Mouse (Mus musculus) urinary bladder, postnatal 14 days (tissue): Measurements from ENCODE around the gene Micu2.
"Not testable (repeated sequence)": the region's sequence is repeated elsewhere in the genome, so short reads cannot be mapped to it uniquely, and the experiment has no call there.

Experiments used
- DNase-seq: peaks from one replicate; pipeline ENCODE4 v3.0.0; 2021; ENCODE audit warnings: low spot score

The Micu2 gene

GRCm38 (mm10) chr14:57961861-57962260, 37.2 kb downstream of the Micu2 start:
- no peak for DNase-seq

- DNase-seq = peak; percentile 9
These were observed 48.0 kb downstream of the Micu2 start for GRCm38 (mm10) chr14:57951089-57951488.

GRCm38 (mm10) chr14:57945834-57946233, 53.2 kb downstream of the Micu2 start:
- DNase-seq = no peak

GRCm38 (mm10) chr14:57937297-57937696, 61.8 kb downstream of the Micu2 start:
- DNase-seq = no peak

GRCm38 (mm10) chr14:57934666-57935065, 64.4 kb downstream of the Micu2 start:
- DNase-seq = no peak

GRCm38 (mm10) chr14:57933608-57934007, 65.5 kb downstream of the Micu2 start:
- no peak for DNase-seq

GRCm38 (mm10) chr14:57932881-57933443, 66.1 kb downstream of the Micu2 start:
- no peak for DNase-seq

GRCm38 (mm10) chr14:57921428-57922131, 77.5 kb downstream of the Micu2 start:
- DNase-seq = peak; percentile 55

GRCm38 (mm10) chr14:57920568-57921310, 78.3 kb downstream of the Micu2 start:
- no peak for DNase-seq

- DNase-seq = no peak
These were observed 79.8 kb downstream of the Micu2 start for GRCm38 (mm10) chr14:57919148-57919875.

GRCm38 (mm10) chr14:57915341-57915740, 83.7 kb downstream of the Micu2 start:
- no peak for DNase-seq

- not testable (repeated sequence) for DNase-seq
These were observed 86.7 kb downstream of the Micu2 start for GRCm38 (mm10) chr14:57912211-57913007.

GRCm38 (mm10) chr14:57911787-57912186, 87.3 kb downstream of the Micu2 start:
- DNase-seq = not testable (repeated sequence)

- no peak for DNase-seq
These were observed 87.7 kb downstream of the Micu2 start for GRCm38 (mm10) chr14:57911316-57911715.

- DNase-seq = peak; percentile 87
These were observed 88.5 kb downstream of the Micu2 start for GRCm38 (mm10) chr14:57910501-57911068.

GRCm38 (mm10) chr14:57909297-57909696, 89.8 kb downstream of the Micu2 start:
- no peak for DNase-seq

- no peak for DNase-seq
These were observed 90.6 kb downstream of the Micu2 start for GRCm38 (mm10) chr14:57908431-57908830.

GRCm38 (mm10) chr14:57901998-57902397, 97.1 kb downstream of the Micu2 start:
- no peak for DNase-seq

GRCm38 (mm10) chr14:57896882-57897281, 102.2 kb downstream of the Micu2 start:
- DNase-seq = no peak

- not testable (repeated sequence) for DNase-seq
These were observed 102.8 kb downstream of the Micu2 start for GRCm38 (mm10) chr14:57896088-57896871.
